Mouse (Mus musculus): Measurements from ENCODE around the gene Krt36. TPM values are rescaled to one million over a fixed set of nuclear protein-coding genes. Genes with fewer than 3 reads are reported as not detected.

Gene Krt36
- total and polyA plus RNA-seq, 3 experiments = not detected

- in situ Hi-C loops (cut with MboI; ENCODE audit: low pct_ligation_motif_present, low pct_unique_long_range_greater_than_20kb, low sequenced_read_pairs) (no loop called here), dilution Hi-C loops (cut with MboI; ENCODE audit: extremely low pct_ligation_motif_present, extremely low pct_unique_long_range_greater_than_20kb, low sequenced_read_pairs) (no loop called here)
- Histone ChIP-seq H3K27me3 (replicated peaks) (peaks cover 93% of the 10 kb centered on the region), H3K9me3 (replicated peaks; ENCODE audit: low read length) (peaks cover 10% of the 10 kb centered on the region), H3K4me2 (ENCODE audit: insufficient read depth, low read depth, poor library complexity, severe bottlenecking) (no peak overlapping the region), H3K9ac (ENCODE audit: insufficient read depth, low read depth) (no peak overlapping the region), H3K27ac (ENCODE audit: insufficient read depth, low read depth) (no peak overlapping the region), H3K4me1 (ENCODE audit: control insufficient read depth in 1 of 2, insufficient read depth in 2 of 2) (no peaks in the 10 kb centered on the region), H3K36me3 (replicated peaks in 1 of 2; ENCODE audit: control insufficient read depth in 1 of 2, insufficient read depth in 1 of 2, low read length in 1 of 2) (no peaks in the 10 kb centered on the region), H3K79me2 (replicated peaks; ENCODE audit: control insufficient read depth, extremely low read depth, insufficient read depth, poor library complexity, severe bottlenecking) (no peaks in the 10 kb centered on the region), H3K4me3 (replicated peaks in 1 of 3; ENCODE audit: low read depth in 2 of 3, low read length in 2 of 3, poor library complexity in 1 of 3) (no peak overlapping the region)
- no peak for DNase-seq (ENCODE audit: extremely low read depth)
- TF ChIP-seq UBTF (IDR thresholded peaks at IDR 0.05; ENCODE audit: low read depth, low read length) (no peak), MYC (IDR thresholded peaks at IDR 0.05; ENCODE audit: low read depth, low read length) (no peak), MEF2A (IDR thresholded peaks at IDR 0.05; ENCODE audit: borderline replicate concordance, low read depth, low read length) (no peak), USF1 (IDR thresholded peaks at IDR 0.05; ENCODE audit: low read depth, low read length) (no peak), SIN3A (IDR thresholded peaks at IDR 0.05; ENCODE audit: low read length) (no peak), RAD21 (IDR thresholded peaks at IDR 0.05; ENCODE audit: low read depth, low read length) (no peak), NRF1 (IDR thresholded peaks at IDR 0.05; ENCODE audit: low read depth, low read length) (no peak), JUND (conservative IDR thresholded peaks at IDR 0.05; ENCODE audit: low read depth, low read length) (no peak), NELFE (IDR thresholded peaks at IDR 0.05; ENCODE audit: low read depth, low read length) (no peak), MAX (IDR thresholded peaks at IDR 0.05; ENCODE audit: low read length) (no peak), CTCF (conservative IDR thresholded peaks at IDR 0.05 in 1 of 2, IDR thresholded peaks at IDR 0.05 in 1 of 2; ENCODE audit: low read depth in 2 of 2, low read length in 2 of 2) (no peak), E2F4 (IDR thresholded peaks at IDR 0.05; ENCODE audit: insufficient replicate concordance, low read depth, low read length) (no peak), CHD1 (IDR thresholded peaks at IDR 0.05; ENCODE audit: low read depth, low read length) (no peak), CHD2 (IDR thresholded peaks at IDR 0.05; ENCODE audit: low read length) (no peak), POLR2A (IDR thresholded peaks at IDR 0.05; ENCODE audit: low read depth, low read length) (no peak)
These were observed 16.9 kb downstream of the Krt36 start for GRCm38 (mm10) chr11:100088378-100089025.

- no peak within 1 kb of the TSS for H3K27ac ChIP-seq (ENCODE audit: insufficient read depth, low read depth)
- no peak within 1 kb of the TSS for H3K9ac ChIP-seq (ENCODE audit: insufficient read depth, low read depth)
- dilution Hi-C loops (cut with MboI; ENCODE audit: extremely low pct_ligation_motif_present, extremely low pct_unique_long_range_greater_than_20kb, low sequenced_read_pairs) (no loop called here), in situ Hi-C loops (cut with MboI; ENCODE audit: low pct_ligation_motif_present, low pct_unique_long_range_greater_than_20kb, low sequenced_read_pairs) (no loop called here)
- H3K4me3 ChIP-seq (replicated peaks in 1 of 3; ENCODE audit: low read depth in 2 of 3, low read length in 2 of 3, poor library complexity in 1 of 3) = no peak within 1 kb of the TSS
- no peaks in the 10 kb centered on the region for H3K4me1 ChIP-seq (ENCODE audit: control insufficient read depth in 1 of 2, insufficient read depth in 2 of 2)
- peaks cover 10% of the 10 kb centered on the region for H3K9me3 ChIP-seq (replicated peaks; ENCODE audit: low read length)
- peaks cover 93% of the 10 kb centered on the region for H3K27me3 ChIP-seq (replicated peaks)
- DNase-seq (ENCODE audit: extremely low read depth) = no peak
- H3K4me2 ChIP-seq (ENCODE audit: insufficient read depth, low read depth, poor library complexity, severe bottlenecking) = no peak within 1 kb of the TSS
- TF ChIP-seq EP300 (IDR thresholded peaks at IDR 0.05; ENCODE audit: low read length) = no peak
- TF ChIP-seq ETS1 (conservative IDR thresholded peaks at IDR 0.05; ENCODE audit: low read depth, low read length) = no peak
- no peak for TF ChIP-seq E2F4 (IDR thresholded peaks at IDR 0.05; ENCODE audit: insufficient replicate concordance, low read depth, low read length)
- no peak for TF ChIP-seq POLR2AphosphoS2 (IDR thresholded peaks at IDR 0.05; ENCODE audit: low read depth, low read length)
- no peak for TF ChIP-seq HCFC1 (IDR thresholded peaks at IDR 0.05; ENCODE audit: low read depth, low read length)
- TF ChIP-seq MXI1 (IDR thresholded peaks at IDR 0.05; ENCODE audit: low read depth, low read length) = no peak
- no peak for TF ChIP-seq SIN3A (IDR thresholded peaks at IDR 0.05; ENCODE audit: low read length)
- no peak for TF ChIP-seq NELFE (IDR thresholded peaks at IDR 0.05; ENCODE audit: low read depth, low read length)
- TF ChIP-seq MAX (IDR thresholded peaks at IDR 0.05; ENCODE audit: low read length) = no peak
- no peak for TF ChIP-seq CTCF (conservative IDR thresholded peaks at IDR 0.05 in 1 of 2, IDR thresholded peaks at IDR 0.05 in 1 of 2; ENCODE audit: low read depth in 2 of 2, low read length in 2 of 2)
- TF ChIP-seq USF2 (conservative IDR thresholded peaks at IDR 0.05; ENCODE audit: low read depth, low read length) = no peak
- TF ChIP-seq MAFK (IDR thresholded peaks at IDR 0.05; ENCODE audit: insufficient replicate concordance, low read length) = no peak
- no peak for TF ChIP-seq JUND (conservative IDR thresholded peaks at IDR 0.05; ENCODE audit: low read depth, low read length)
- no peaks in the 10 kb centered on the region for H3K79me2 ChIP-seq (replicated peaks; ENCODE audit: control insufficient read depth, extremely low read depth, insufficient read depth, poor library complexity, severe bottlenecking)
- no peaks in the 10 kb centered on the region for H3K36me3 ChIP-seq (replicated peaks in 1 of 2; ENCODE audit: control insufficient read depth in 1 of 2, insufficient read depth in 1 of 2, low read length in 1 of 2)
These were observed 17.6 kb downstream of the Krt36 start, which contains the start of gene Krt32 for GRCm38 (mm10) chr11:100087861-100088260. Gene Krt32 (minus strand): TSS chr11:100088226.

Measured in CH12.LX (cell line).